Mouse (Mus musculus): ENCODE data around the gene Ttc13. TPM values are rescaled to one million over a fixed set of nuclear protein-coding genes. Genes with fewer than 3 reads are reported as not detected.
A peak's percentile ranks its signal among the peaks of the same experiment; 100 is the strongest.

The Ttc13 gene
- polyA plus RNA-seq, 1 experiment from 2014 or later = 39.6 TPM

DNA sequence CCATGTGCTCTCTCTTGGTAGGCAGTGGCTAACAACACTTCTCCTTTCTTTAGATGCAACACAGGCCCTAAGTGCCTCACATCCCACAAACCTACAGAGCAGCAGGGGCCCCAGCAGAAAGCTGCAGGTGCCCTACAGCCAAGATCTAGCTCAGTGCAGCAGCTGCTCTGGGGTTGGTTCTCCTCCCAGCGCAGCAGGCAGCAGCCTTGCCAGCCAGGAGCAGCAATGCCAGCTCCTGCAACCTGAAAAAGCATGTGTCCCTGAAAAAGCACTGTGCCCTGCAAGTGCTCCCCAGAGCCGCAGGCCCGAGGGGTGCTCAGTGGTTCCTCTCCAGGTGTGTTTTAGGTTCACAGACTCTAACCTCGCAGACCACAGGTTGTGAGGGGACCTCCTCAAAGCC, 45.1 kb downstream of the Ttc13 start:
- Histone ChIP-seq H3K4me3 (no peak overlapping the region), H3K4me2 (no peak overlapping the region), H3K9ac (no peak overlapping the region), H3K4me1 (peaks cover 12% of the 10 kb centered on the region), H3K27ac (no peak overlapping the region), H3K9me3 (no peaks in the 10 kb centered on the region), H3K27me3 (no peaks in the 10 kb centered on the region), H3K36me3 (peaks cover 72% of the 10 kb centered on the region)
- 94% methylated on average over 4 of the region's 4 CpGs for WGBS
- ATAC-seq (ENCODE audit: insufficient number of reproducible peaks, insufficient read depth, low FRiP score, low TSS enrichment, low read depth) = no peak

DNA sequence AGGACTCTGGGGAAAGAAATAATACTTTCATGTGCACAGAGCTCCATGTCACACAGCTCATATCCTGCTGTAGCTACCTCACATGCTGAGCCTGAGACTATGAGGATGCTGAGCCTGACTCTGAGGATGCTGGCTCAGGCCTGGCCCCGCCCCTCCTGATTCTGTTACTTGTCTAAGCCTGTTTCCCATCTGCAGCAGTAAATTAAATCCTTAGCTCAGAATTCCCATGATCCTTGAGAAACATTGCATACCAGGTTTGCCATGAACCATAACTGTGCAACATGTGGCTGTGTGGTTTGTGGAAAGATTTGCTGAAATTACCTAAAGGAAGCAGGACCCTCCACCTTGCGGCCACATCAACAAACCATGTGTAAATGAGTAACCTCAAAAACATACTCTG, 49.4 kb downstream of the Ttc13 start:
- H3K27ac ChIP-seq = peak overlapping the region; percentile 44; the same call in 1 of the 2 replicates
- H3K9me3 ChIP-seq = no peaks in the 10 kb centered on the region
- H3K9ac ChIP-seq = 0 out of 2 replicates have a peak overlapping the region, but pooled peaks have one; percentile 6
- H3K4me1 ChIP-seq = peaks cover 12% of the 10 kb centered on the region
- ATAC-seq (ENCODE audit: insufficient number of reproducible peaks, insufficient read depth, low FRiP score, low TSS enrichment, low read depth) = peak; percentile 39; the same call in 1 of the 2 replicates
- WGBS = 69% methylated on average over 2 of the region's 2 CpGs
- H3K4me3 ChIP-seq = no peak overlapping the region
- no peak overlapping the region for H3K4me2 ChIP-seq
- no peaks in the 10 kb centered on the region for H3K27me3 ChIP-seq
- H3K36me3 ChIP-seq = peaks cover 39% of the 10 kb centered on the region

DNA sequence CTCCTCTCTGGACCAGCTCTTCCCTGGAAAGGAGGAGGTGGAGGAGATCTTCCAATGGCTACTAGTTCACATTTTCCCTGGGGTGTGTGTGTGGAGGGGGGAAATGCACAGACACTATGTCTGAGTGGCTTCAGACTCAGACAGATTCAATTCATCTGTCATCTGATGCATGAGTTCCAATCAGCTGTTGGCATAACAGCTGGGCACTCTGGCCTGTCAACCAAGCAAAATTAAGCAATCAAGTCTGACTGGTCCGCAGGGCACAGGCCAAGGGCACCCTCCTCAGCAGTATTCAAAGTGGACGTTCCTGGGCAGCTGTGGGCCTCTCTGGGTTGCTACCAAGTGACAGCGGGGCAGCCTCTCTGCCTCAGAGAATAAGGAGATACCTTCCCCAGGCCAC, 53.0 kb downstream of the Ttc13 start:
- H3K4me2 ChIP-seq = no peak overlapping the region
- H3K36me3 ChIP-seq = peaks cover 12% of the 10 kb centered on the region
- H3K9ac ChIP-seq = no peak overlapping the region
- peaks cover 12% of the 10 kb centered on the region for H3K4me1 ChIP-seq
- no peaks in the 10 kb centered on the region for H3K27me3 ChIP-seq
- no peak for ATAC-seq (ENCODE audit: insufficient number of reproducible peaks, insufficient read depth, low FRiP score, low TSS enrichment, low read depth)
- H3K27ac ChIP-seq = no peak overlapping the region
- WGBS = 81% methylated on average over 3 of the region's 3 CpGs
- H3K4me3 ChIP-seq = no peak overlapping the region
- no peaks in the 10 kb centered on the region for H3K9me3 ChIP-seq

DNA sequence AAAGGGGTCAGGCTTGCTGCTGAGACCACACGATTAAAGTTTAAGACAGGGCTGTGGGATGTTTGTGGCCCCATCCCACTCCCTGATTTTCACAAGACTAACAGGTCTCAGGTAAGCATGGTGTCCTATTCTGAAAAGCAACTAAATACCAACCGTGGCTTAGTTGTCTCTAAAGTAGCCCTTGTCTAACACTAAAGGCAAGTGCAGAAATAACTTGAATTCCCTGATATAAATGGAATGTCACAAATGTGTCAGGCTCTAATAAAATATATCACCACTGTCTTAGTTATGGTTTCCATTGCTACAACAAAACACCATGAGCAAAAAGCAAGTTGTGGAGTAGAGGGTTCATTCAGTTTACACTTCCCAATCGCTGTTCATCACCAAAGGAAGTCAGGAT, 57.4 kb downstream of the Ttc13 start:
- no peak overlapping the region for H3K27ac ChIP-seq
- H3K4me2 ChIP-seq = no peak overlapping the region
- H3K9me3 ChIP-seq = no peaks in the 10 kb centered on the region
- 0 out of 2 replicates have a peak, but pooled peaks cover 2% of the 10 kb centered on the region for H3K36me3 ChIP-seq
- 76% methylated on average over 3 of the region's 3 CpGs for WGBS
- H3K4me3 ChIP-seq = no peak overlapping the region
- ATAC-seq (ENCODE audit: insufficient number of reproducible peaks, insufficient read depth, low FRiP score, low TSS enrichment, low read depth) = no peak
- H3K9ac ChIP-seq = no peak overlapping the region
- H3K4me1 ChIP-seq = peaks cover 33% of the 10 kb centered on the region
- no peaks in the 10 kb centered on the region for H3K27me3 ChIP-seq

DNA sequence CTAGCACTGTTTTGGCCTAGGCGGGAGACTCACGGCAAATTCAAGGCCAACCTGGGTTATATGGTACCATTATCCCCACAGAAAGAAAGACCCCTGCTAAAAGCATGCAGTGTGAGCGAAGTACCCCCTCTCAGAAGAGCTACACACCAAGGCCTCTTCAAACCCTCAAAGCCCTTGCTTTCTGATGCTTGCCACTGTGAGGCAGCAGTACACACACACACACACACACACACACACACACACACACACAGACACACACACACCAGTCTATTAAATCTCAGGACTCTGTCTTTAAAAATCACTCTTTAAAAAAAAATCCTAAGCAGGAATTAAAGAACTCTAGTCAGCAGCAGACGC, 57.9 kb downstream of the Ttc13 start:
- no peak for ATAC-seq (ENCODE audit: insufficient number of reproducible peaks, insufficient read depth, low FRiP score, low TSS enrichment, low read depth)
- Histone ChIP-seq H3K4me1 (peaks cover 36% of the 10 kb centered on the region), H3K9me3 (no peaks in the 10 kb centered on the region), H3K9ac (peak overlapping the region; percentile 92), H3K4me3 (peak overlapping the region; percentile 85), H3K27me3 (no peaks in the 10 kb centered on the region), H3K4me2 (peak overlapping the region; percentile 83), H3K27ac (peak overlapping the region; percentile 89), H3K36me3 (0 out of 2 replicates have a peak, but pooled peaks cover 4% of the 10 kb centered on the region)
- WGBS = 42% methylated on average over 4 of the region's 4 CpGs

GRCm38 (mm10) chr8:124663112-124663873, 58.5 kb downstream of the Ttc13 start, which contains the start of gene 2310022B05Rik:
TSS of gene 2310022B05Rik (minus strand) at chr8:124663369.
- 0 out of 2 replicates have a peak, but pooled peaks cover 4% of the 10 kb centered on the region for H3K36me3 ChIP-seq
- ATAC-seq (ENCODE audit: insufficient number of reproducible peaks, insufficient read depth, low FRiP score, low TSS enrichment, low read depth) = peak; percentile 91
- peak within 1 kb of the TSS; percentile 89 for H3K27ac ChIP-seq
- peak within 1 kb of the TSS; percentile 85 for H3K4me3 ChIP-seq
- WGBS = under 1% methylated on average over 41 of the region's 69 CpGs
- H3K4me1 ChIP-seq = peaks cover 39% of the 10 kb centered on the region
- H3K27me3 ChIP-seq = no peaks in the 10 kb centered on the region
- H3K4me2 ChIP-seq = peak within 1 kb of the TSS; percentile 83
- H3K9ac ChIP-seq = peak within 1 kb of the TSS; percentile 92
- no peaks in the 10 kb centered on the region for H3K9me3 ChIP-seq

DNA sequence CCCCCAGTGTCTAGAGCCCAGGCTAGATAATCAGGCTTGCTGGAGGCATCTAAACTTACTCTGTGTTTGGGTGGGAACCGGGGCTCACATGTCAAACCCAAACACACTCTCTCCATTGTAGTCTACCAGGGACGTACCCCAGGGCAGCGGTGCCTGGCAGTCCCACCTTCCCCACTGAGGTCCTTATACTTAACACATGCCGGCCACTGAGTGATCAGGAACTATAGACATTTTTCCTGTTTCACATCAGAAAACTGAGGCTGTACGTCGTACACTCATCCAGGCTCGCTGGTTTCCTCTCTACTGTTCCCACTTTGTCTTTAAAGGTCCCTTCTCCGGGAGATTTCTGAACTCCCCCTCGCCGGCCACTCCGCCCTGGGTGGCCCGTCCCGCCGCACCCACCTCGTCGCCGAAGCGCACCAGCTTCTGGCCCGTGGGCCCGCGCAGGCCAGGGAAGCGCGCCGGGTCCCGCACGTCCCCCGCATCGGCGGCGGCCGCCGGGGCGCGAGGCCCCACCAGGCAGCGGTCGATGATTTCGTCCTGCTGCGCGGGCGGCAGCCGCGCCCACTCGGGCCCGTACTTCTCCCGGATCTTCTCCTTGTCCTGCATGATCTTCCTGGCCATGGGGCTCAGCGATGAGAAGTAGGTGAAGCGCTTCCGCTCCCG, 59.2 kb downstream of the Ttc13 start:
- WGBS = under 1% methylated on average over 49 of the region's 49 CpGs
- ATAC-seq (ENCODE audit: insufficient number of reproducible peaks, insufficient read depth, low FRiP score, low TSS enrichment, low read depth) = peak; percentile 11; the same call in 1 of the 2 replicates
- peaks cover 4% of the 10 kb centered on the region; the same call in 1 of the 2 replicates for H3K36me3 ChIP-seq

GRCm38 (mm10) chr8:124661781-124662180, 60.0 kb downstream of the Ttc13 start:
- peak overlapping the region; percentile 92 for H3K9ac ChIP-seq
- peak overlapping the region; percentile 83 for H3K4me2 ChIP-seq
- no peaks in the 10 kb centered on the region for H3K9me3 ChIP-seq
- H3K4me1 ChIP-seq = peaks cover 43% of the 10 kb centered on the region
- peaks cover 4% of the 10 kb centered on the region; the same call in 1 of the 2 replicates for H3K36me3 ChIP-seq
- H3K27ac ChIP-seq = peak overlapping the region; percentile 89
- no peak for ATAC-seq (ENCODE audit: insufficient number of reproducible peaks, insufficient read depth, low FRiP score, low TSS enrichment, low read depth)
- no peaks in the 10 kb centered on the region for H3K27me3 ChIP-seq
- H3K4me3 ChIP-seq = peak overlapping the region; percentile 85
- 34% methylated on average over 9 of the region's 9 CpGs for WGBS

More for the DNA sequence above, 59.2 kb downstream of the Ttc13 start:
- peak overlapping the region; percentile 85 for H3K4me3 ChIP-seq
- H3K4me2 ChIP-seq = peak overlapping the region; percentile 83
- H3K9me3 ChIP-seq = no peaks in the 10 kb centered on the region
- H3K9ac ChIP-seq = peak overlapping the region; percentile 92
- no peaks in the 10 kb centered on the region for H3K27me3 ChIP-seq
- H3K27ac ChIP-seq = peak overlapping the region; percentile 89
- peaks cover 43% of the 10 kb centered on the region for H3K4me1 ChIP-seq

DNA sequence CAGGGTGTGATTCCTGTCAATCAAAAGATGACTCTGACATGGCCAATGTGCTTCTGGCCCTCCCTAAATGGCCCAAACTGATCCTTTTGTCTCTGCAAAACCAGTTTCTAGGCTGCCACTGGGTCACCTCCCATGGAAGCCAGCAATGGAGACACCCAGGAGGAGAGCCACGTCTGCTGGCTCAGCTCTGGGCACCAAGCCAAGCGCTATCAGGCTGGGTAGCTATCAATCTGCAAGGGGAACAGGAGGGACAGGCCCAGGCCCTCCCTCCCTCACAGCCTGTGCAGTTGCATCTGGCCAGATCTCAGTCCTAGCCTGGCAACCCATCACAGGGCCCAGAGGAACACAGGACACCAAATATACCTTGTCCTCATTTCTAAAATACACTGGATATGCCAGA, 63.4 kb downstream of the Ttc13 start:
- no peak overlapping the region for H3K4me3 ChIP-seq
- H3K9me3 ChIP-seq = no peaks in the 10 kb centered on the region
- no peak overlapping the region for H3K9ac ChIP-seq
- no peaks in the 10 kb centered on the region for H3K27me3 ChIP-seq
- peaks cover 46% of the 10 kb centered on the region for H3K4me1 ChIP-seq
- WGBS = 55% methylated on average over 2 of the region's 2 CpGs
- no peak overlapping the region for H3K4me2 ChIP-seq
- no peak for ATAC-seq (ENCODE audit: insufficient number of reproducible peaks, insufficient read depth, low FRiP score, low TSS enrichment, low read depth)
- H3K27ac ChIP-seq = peak overlapping the region; percentile 34; the same call in 1 of the 2 replicates
- peaks cover 16% of the 10 kb centered on the region for H3K36me3 ChIP-seq

- H3K27ac ChIP-seq = peak overlapping the region; percentile 34; the same call in 1 of the 2 replicates
Observed at GRCm38 (mm10) chr8:124657961-124658360, 63.8 kb downstream of the Ttc13 start.

GRCm38 (mm10) chr8:124653568-124654475, 68.0 kb downstream of the Ttc13 start:
- Histone ChIP-seq H3K4me3 (no peak overlapping the region), H3K4me2 (no peak overlapping the region), H3K4me1 (peaks cover 30% of the 10 kb centered on the region), H3K9me3 (no peaks in the 10 kb centered on the region), H3K27ac (no peak overlapping the region), H3K36me3 (peaks cover 26% of the 10 kb centered on the region), H3K9ac (no peak overlapping the region), H3K27me3 (no peaks in the 10 kb centered on the region)
- ATAC-seq (ENCODE audit: insufficient number of reproducible peaks, insufficient read depth, low FRiP score, low TSS enrichment, low read depth) = no peak
- 54% methylated on average over 28 of the region's 28 CpGs for WGBS

More at GRCm38 (mm10) chr8:124657961-124658360, 63.8 kb downstream of the Ttc13 start:
- WGBS = 84% methylated on average over 7 of the region's 7 CpGs
- Histone ChIP-seq H3K4me3 (no peak overlapping the region), H3K9ac (no peak overlapping the region), H3K4me1 (peaks cover 50% of the 10 kb centered on the region), H3K9me3 (no peaks in the 10 kb centered on the region), H3K36me3 (peaks cover 17% of the 10 kb centered on the region), H3K27me3 (no peaks in the 10 kb centered on the region), H3K4me2 (no peak overlapping the region)
- ATAC-seq (ENCODE audit: insufficient number of reproducible peaks, insufficient read depth, low FRiP score, low TSS enrichment, low read depth) = no peak
